Mouse (Mus musculus) G1E (cell line): ENCODE data around the gene Dirc2. TPM values are rescaled to one million over a fixed set of nuclear protein-coding genes. Genes with fewer than 3 reads are reported as not detected.

ENCODE experiments used
- ATAC-seq: 2 replicates; pipeline ENCODE4 v1.8.0; 2016; ENCODE audit warnings: mild to moderate bottlenecking; ENCODE audit not compliant: insufficient number of reproducible peaks, poor library complexity, low FRiP score, severe bottlenecking; ENCODE audit errors: extremely low read depth
- DNase-seq: peaks from one replicate; pipeline ENCODE4 v3.0.0; 2012; ENCODE audit warnings: low spot score
- H3K27me3 ChIP-seq: 2 replicates; pipeline ENCODE4 v1.6.1; 2012; ENCODE audit warnings: mild to moderate bottlenecking, low read length, inconsistent platforms; ENCODE audit not compliant: insufficient read depth
- H3K36me3 ChIP-seq: replicated peaks from 2 replicates; pipeline ENCODE3; 2012; ENCODE audit warnings: mild to moderate bottlenecking, inconsistent platforms
- H3K4me1 ChIP-seq: 2 replicates; pipeline ENCODE4 v1.6.1; 2012; ENCODE audit warnings: low read depth, low read length, inconsistent platforms, mixed read lengths; ENCODE audit not compliant: insufficient read depth
- H3K4me3 ChIP-seq: 2 replicates; pipeline ENCODE4 v1.5.1; 2012; ENCODE audit warnings: low read depth, mild to moderate bottlenecking, inconsistent platforms, low read length, moderate library complexity, mixed read lengths
- H3K9me3 ChIP-seq: replicated peaks from 2 replicates; pipeline ENCODE4 v1.6.1; 2012; ENCODE audit warnings: inconsistent platforms
- CTCF ChIP-seq: IDR thresholded peaks from 2 replicates; pipeline ENCODE4 v1.5.1; 2012; ENCODE audit warnings: low read depth, low read length, inconsistent platforms, mixed read lengths
- GATA1 ChIP-seq: IDR thresholded peaks from 2 replicates; pipeline ENCODE4 v1.6.1; 2012; ENCODE audit warnings: borderline replicate concordance, low read length, inconsistent platforms, mixed read lengths
- GATA2 ChIP-seq: IDR thresholded peaks from 2 replicates; pipeline ENCODE4 v1.6.1; 2012; ENCODE audit warnings: low read depth, low read length, inconsistent platforms, borderline replicate concordance
- POLR2AphosphoS5 ChIP-seq: IDR thresholded peaks from 2 replicates; pipeline ENCODE4 v1.6.1; 2012; ENCODE audit warnings: low read depth, low read length, inconsistent platforms; ENCODE audit not compliant: insufficient replicate concordance
- TAL1 ChIP-seq: conservative IDR thresholded peaks from 2 replicates; pipeline ENCODE4 v1.6.1; 2012; ENCODE audit warnings: low read depth, low read length, inconsistent platforms, mixed read lengths
- polyA plus RNA-seq: library from polyadenylated mRNA; stranded (reverse); fragments of >175 nt; gene quantifications from 2 replicates; pipeline ENCODE4 v1.2.3, GENCODE M21; 2012
- total RNA-seq, 2 experiments: library from RNA; stranded (forward) in 1 of 2; stranded (reverse) in 1 of 2; fragments of 200-1000 nt in 1 of 2; fragments of >200 nt in 1 of 2; fragmentation: Nextera tagmentation in 1 of 2; gene quantifications; 2 replicates each; pipeline ENCODE4 v1.2.3; 2014 to 2017

Dirc2 gene
- total and polyA plus RNA-seq, 3 experiments: 3.3 to 23.5 (median 14.2) TPM

GRCm38 (mm10) chr16:35724561-35724960 is 44.6 kb downstream of the Dirc2 start:
- H3K27me3 ChIP-seq: no peaks in the 10 kb centered on the region
- DNase-seq: no peak
- H3K4me3 ChIP-seq: no peak overlapping the region
- TF ChIP-seq GATA1 (no peak), POLR2AphosphoS5 (no peak), CTCF (no peak), GATA2 (no peak), TAL1 (no peak)
- no peaks in the 10 kb centered on the region; the same call in 1 of the 2 replicates for H3K4me1 ChIP-seq
- no peak for ATAC-seq
- H3K9me3 ChIP-seq: no peaks in the 10 kb centered on the region
- peaks cover 57% of the 10 kb centered on the region for H3K36me3 ChIP-seq

- ATAC-seq (no peak), DNase-seq (no peak)
- Histone ChIP-seq H3K36me3 (peaks cover 77% of the 10 kb centered on the region), H3K4me1 (no peaks in the 10 kb centered on the region), H3K27me3 (no peaks in the 10 kb centered on the region), H3K4me3 (no peak overlapping the region), H3K9me3 (no peaks in the 10 kb centered on the region)
- TF ChIP-seq TAL1 (no peak), GATA2 (no peak), CTCF (no peak), POLR2AphosphoS5 (no peak), GATA1 (no peak)
These were observed 51.4 kb downstream of the Dirc2 start for GRCm38 (mm10) chr16:35717761-35718160.

GRCm38 (mm10) chr16:35716257-35716656 is 52.9 kb downstream of the Dirc2 start:
- ATAC-seq (no peak), DNase-seq (no peak)
- Histone ChIP-seq H3K4me1 (no peaks in the 10 kb centered on the region), H3K27me3 (no peaks in the 10 kb centered on the region), H3K36me3 (peaks cover 76% of the 10 kb centered on the region), H3K9me3 (no peaks in the 10 kb centered on the region), H3K4me3 (no peak overlapping the region)
- TF ChIP-seq POLR2AphosphoS5 (no peak), TAL1 (no peak), GATA1 (no peak), CTCF (no peak), GATA2 (no peak)

GRCm38 (mm10) chr16:35715771-35716170 is 53.4 kb downstream of the Dirc2 start:
- no peaks in the 10 kb centered on the region for H3K4me1 ChIP-seq
- H3K36me3 ChIP-seq: peaks cover 78% of the 10 kb centered on the region
- no peak overlapping the region for H3K4me3 ChIP-seq
- TF ChIP-seq CTCF: no peak
- no peak for TF ChIP-seq GATA1
- TF ChIP-seq GATA2: no peak
- TF ChIP-seq POLR2AphosphoS5: no peak
- no peak for TF ChIP-seq TAL1
- DNase-seq: no peak
- no peaks in the 10 kb centered on the region for H3K9me3 ChIP-seq
- no peaks in the 10 kb centered on the region for H3K27me3 ChIP-seq
- no peak for ATAC-seq

- H3K36me3 ChIP-seq: peaks cover 80% of the 10 kb centered on the region
- H3K9me3 ChIP-seq: no peaks in the 10 kb centered on the region
- TF ChIP-seq GATA2 (no peak), POLR2AphosphoS5 (no peak), TAL1 (no peak), CTCF (no peak), GATA1 (no peak)
- ATAC-seq: no peak
- DNase-seq: no peak
- H3K27me3 ChIP-seq: no peaks in the 10 kb centered on the region
- H3K4me3 ChIP-seq: no peak overlapping the region
- H3K4me1 ChIP-seq: no peaks in the 10 kb centered on the region
These were observed 53.8 kb downstream of the Dirc2 start for GRCm38 (mm10) chr16:35715350-35715749.

GRCm38 (mm10) chr16:35714689-35715088 is 54.5 kb downstream of the Dirc2 start:
- H3K4me1 ChIP-seq: no peaks in the 10 kb centered on the region
- ATAC-seq (no peak), DNase-seq (no peak)
- TF ChIP-seq GATA2: no peak
- TF ChIP-seq TAL1: no peak
- no peak for TF ChIP-seq CTCF
- TF ChIP-seq POLR2AphosphoS5: no peak
- peaks cover 80% of the 10 kb centered on the region for H3K36me3 ChIP-seq
- H3K27me3 ChIP-seq: no peaks in the 10 kb centered on the region
- no peak overlapping the region for H3K4me3 ChIP-seq
- H3K9me3 ChIP-seq: no peaks in the 10 kb centered on the region

- DNase-seq (no peak), ATAC-seq (no peak)
- Histone ChIP-seq H3K27me3 (no peaks in the 10 kb centered on the region), H3K4me3 (no peak overlapping the region), H3K36me3 (peaks cover 80% of the 10 kb centered on the region), H3K9me3 (no peaks in the 10 kb centered on the region), H3K4me1 (no peaks in the 10 kb centered on the region)
- no peak for TF ChIP-seq POLR2AphosphoS5
- TF ChIP-seq GATA1: no peak
- TF ChIP-seq CTCF: no peak
- TF ChIP-seq TAL1: no peak
- TF ChIP-seq GATA2: no peak
These were observed 55.5 kb downstream of the Dirc2 start for GRCm38 (mm10) chr16:35713606-35714005.
